Mouse (Mus musculus): ENCODE data around the gene Gm17545. TPM values are rescaled to one million over a fixed set of nuclear protein-coding genes. Genes with fewer than 3 reads are reported as not detected.

The Gm17545 gene
- total RNA-seq, 2 experiments from 2014 or later, result not detected

DNA sequence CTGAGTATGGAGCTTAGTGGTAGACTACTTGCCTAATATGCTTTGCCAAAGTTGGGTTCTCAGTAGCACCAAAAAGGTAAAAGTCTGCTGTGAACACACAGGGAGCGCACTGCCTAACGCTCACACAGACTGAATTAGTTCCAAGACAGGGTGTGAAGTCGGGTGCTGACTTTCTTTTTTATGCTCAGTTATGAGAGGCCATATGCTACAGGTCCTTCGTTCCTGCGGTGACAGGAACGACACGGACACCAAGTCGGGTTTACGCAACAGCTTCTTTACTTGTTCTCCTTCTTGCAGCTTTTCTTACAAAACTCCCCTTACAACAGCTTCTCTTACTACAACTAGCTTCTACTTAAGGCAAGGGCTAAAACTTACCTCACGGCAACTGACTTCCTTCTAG is 10.9 kb upstream of the Gm17545 start:
- peak; percentile 68 for ATAC-seq (ENCODE audit: poor library complexity, severe bottlenecking)

DNA sequence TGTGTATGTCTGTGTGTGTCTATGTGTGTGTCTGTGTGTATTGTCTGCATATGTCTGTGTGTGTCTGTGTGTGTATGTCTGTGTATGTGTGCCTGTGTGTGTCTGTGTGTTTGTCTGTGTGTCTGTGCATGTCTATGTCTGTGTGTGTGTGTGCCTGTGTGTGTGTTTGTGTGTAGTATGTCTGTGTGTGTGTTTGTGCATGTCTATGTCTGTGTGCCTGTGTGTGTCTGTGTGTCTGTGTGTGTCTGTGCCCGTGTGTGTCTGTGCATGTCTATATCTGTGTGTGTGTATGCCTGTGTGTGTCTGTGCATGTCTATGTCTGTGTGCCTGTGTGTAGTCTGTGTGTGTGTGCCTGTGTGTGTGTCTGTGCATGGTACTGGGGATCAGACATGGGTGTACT is 9.0 kb upstream of the Gm17545 start:
- ATAC-seq (ENCODE audit: poor library complexity, severe bottlenecking), result no peak

DNA sequence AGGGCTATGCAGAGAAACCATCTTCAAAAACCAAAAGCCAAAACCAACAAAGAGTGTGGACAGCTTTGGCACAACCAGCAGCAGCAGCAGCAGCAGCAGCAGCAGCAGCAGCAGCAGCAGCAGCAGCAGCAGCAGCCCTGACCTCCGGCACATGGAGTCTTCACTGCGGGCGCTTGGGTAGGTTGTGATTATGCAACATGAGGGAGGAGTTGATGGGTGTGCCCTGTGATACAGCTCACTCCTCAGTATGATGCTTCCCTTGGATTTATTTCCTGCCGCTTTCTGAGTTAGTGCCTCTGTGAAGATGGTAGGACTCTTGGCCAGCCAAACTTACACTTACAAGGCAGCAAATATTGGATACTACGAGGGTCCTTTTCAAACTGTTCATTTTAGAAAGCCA is 6.9 kb upstream of the Gm17545 start:
- peak; percentile 78 for ATAC-seq (ENCODE audit: poor library complexity, severe bottlenecking)

DNA sequence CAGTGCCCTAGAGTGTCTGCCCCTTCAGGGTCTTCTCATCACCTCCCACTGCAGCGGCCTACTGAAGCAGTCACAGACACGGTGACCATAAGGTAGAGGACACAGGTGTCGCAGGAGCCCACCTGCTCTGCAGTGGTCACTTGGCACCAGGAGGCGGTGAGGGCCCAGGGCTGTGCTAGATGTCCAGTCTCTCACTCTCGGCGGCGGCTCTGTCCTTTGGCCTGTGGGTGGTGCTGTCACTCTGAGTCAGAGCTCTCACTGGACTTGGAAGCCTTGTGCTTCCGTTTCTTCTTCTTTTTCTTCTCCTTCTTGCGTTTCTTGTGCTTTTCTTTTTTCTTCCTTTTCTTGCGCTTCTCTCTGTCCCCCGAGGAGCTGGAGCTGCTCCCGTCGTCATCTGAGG is 5.7 kb upstream of the Gm17545 start:
- no peak for ATAC-seq (ENCODE audit: poor library complexity, severe bottlenecking)

DNA sequence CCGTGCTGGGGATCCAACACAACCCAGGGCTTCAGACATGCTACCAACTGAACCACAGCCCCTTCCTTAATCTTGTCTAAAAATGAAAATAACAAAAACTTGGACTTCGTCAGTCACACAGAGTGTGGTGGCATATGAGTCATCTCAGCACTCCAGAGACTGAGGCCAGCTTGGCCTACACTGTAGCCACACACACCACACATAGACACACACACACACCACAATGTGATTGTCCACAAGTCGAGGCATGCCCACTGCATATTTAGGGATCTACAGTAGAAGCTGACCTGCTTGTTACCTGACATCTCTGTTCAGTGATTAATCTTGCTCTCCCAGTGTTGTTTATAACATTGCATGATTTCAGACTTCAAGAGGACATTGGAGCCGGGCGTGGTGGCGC is 4.9 kb upstream of the Gm17545 start:
- ATAC-seq (ENCODE audit: poor library complexity, severe bottlenecking), result no peak

DNA sequence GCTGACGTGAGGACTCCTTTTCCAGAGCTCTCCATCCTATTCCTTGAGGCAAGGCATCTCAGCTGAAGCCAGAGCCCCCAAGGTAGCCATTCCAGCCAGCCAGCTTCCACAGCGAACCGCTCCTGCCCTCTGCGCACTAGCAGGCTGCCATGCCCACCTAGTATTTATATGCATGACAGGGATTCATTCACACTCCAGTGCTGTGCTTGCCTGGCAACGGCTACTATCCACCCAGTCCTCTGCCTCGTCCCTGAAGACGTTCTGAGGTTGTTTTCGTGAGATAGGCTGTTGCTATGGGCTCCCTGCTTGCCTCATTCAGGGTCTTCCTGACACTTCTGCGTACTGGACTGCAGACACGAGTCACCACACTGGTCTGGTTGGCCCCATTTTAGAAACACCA is 1.4 kb upstream of the Gm17545 start:
- ATAC-seq (ENCODE audit: poor library complexity, severe bottlenecking), result no peak

DNA sequence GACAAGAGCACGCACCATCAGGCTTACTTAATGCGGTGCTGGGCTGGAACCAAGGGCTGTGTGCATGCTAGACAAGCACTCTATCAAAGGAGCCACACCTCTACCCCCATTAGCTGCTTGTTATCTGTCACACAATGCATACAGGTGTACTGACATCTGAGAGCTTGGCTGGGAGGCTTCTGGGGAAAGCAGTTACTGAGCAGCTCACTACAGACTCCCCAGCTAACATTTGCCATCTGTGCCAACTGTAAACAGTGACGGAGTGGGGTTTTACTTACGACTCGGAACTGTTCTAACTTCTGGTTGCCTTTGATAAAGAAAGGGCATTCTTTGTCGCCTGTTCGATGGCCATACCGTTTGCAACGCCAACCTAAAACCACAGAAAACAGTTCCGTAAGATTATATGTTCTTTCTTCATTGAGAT is 577 bp upstream of the Gm17545 start:
- no peak for ATAC-seq (ENCODE audit: poor library complexity, severe bottlenecking)

DNA sequence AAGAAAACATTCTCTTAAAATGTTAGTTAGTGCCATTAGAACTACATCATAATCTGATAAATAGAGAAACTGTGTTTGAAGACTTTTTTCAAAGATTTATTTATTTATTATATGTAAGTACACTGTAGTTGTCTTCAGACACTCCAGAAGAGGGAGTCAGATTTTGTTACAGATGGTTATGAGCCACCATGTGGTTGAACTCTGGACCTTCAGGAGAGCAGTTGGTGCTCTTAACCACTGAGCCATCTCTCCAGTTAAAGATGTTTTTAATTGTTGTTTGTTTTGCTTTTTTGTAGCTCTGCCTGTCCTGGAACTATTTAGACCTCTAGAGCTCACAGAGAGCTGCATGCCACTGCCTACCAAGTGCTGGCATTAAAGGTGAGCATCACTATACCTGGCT is 951 bp downstream of the Gm17545 start:
- ATAC-seq (ENCODE audit: poor library complexity, severe bottlenecking), result no peak

DNA sequence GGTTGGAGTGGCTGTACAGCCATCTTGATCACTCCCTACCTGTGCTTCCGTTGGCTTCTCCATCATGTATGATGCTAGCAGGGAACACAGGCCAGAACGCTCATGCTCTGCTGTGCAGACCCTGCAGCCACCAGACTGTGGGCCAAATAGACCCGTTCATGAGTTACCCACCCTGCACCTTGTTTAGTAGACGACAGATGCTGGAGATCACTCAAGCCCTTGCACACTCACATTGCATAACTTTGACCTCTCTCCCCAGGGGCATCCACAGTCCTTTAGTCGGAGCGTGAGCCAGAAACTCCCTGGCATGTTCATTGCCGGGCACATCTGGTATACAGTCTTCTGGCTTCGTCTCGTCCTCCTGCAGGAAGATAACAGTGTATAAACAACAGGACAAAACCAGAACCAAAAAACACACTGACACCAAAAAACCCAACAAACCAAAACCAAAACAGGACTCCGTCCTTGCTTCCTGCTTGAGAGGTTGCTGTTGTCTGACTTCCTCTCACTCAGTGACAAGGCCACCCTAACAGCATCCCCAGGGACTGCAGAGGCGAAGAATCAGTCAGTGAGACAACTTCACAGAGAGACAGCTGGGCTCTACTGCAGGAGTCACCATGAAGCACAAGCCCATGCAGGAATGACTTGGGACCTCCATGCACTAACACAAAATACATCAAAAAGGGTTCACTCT is 3.2 kb downstream of the Gm17545 start:
- 0 out of 2 replicates have a peak, but pooled peaks have one; percentile 15 for ATAC-seq (ENCODE audit: poor library complexity, severe bottlenecking)

DNA sequence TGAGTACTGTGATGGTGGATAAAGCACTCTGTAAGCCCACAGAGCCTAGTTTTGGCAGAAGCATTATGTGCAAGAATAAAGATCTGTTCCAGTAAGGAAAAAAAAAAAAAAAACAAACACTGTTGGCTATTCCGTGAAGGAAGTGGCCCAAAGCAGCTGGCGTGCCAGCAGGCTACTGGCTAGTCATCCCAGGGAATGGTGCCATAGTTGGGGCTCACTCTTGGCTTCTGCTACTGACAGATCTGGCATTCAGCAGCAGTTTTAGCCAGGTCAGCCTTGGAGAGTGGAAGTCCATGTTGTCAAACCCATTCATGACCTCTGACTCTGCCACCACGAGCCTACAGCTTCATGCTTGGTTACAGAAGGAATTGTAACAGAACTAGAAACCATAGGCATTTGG is 7.9 kb downstream of the Gm17545 start:
- ATAC-seq (ENCODE audit: poor library complexity, severe bottlenecking), result no peak

DNA sequence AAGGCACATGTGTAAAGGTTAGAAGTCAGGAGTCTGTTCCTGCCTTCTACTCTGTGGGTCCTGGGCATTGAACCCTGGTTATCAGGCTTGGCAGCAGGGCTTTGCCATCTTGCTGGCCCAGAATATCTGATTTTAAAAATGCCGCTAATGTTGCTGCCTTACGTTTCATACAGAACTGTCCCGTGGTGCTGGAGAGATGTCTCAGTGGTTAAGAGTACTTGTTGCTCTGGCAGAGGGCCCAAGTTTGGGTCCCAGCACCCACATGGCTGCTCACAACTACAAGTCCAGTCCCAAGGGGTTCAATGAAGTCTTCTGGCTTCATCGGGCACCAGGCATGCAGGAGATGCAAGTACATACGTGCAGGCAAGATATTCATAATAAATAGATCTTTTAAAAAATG is 12.1 kb downstream of the Gm17545 start:
- no peak for ATAC-seq (ENCODE audit: poor library complexity, severe bottlenecking)

DNA sequence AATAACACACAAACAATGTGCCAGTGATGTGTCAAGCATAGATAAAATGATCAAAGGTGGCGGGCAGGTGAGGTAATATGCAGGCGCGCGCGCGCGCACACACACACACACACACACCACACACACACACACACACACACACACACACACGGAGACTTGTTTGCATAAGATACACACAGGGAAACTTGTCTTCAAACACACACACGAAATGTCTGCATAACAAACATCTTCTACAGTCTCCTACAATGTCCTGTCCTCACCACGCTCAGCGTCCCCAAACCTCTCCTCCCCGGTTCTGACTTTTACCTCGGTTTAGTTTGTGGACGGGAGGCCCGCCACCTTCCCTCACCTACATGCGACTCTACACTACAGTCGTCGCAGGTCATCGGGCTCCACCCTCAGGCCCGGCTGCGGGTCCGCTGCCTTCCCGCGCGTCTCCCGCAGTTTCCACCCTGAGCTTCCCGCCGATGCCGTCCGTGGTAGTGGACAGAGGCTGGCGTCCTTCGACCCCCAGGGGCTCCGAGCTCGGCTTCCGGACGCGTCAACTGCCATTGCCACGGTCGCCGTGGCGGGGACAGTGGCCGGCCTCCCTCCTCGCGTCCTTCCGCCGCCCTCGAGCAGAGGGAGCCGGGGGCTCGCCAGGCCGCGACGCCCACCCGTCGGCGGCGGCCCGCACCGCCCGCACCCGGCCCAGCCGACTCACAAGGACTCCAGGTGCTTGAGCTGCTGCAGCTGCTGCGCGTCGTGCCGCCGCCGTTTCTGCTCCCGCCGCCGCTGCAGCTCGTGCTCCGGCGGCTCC is 13.5 kb downstream of the Gm17545 start:
- ATAC-seq (ENCODE audit: poor library complexity, severe bottlenecking), result peak; percentile 51

DNA sequence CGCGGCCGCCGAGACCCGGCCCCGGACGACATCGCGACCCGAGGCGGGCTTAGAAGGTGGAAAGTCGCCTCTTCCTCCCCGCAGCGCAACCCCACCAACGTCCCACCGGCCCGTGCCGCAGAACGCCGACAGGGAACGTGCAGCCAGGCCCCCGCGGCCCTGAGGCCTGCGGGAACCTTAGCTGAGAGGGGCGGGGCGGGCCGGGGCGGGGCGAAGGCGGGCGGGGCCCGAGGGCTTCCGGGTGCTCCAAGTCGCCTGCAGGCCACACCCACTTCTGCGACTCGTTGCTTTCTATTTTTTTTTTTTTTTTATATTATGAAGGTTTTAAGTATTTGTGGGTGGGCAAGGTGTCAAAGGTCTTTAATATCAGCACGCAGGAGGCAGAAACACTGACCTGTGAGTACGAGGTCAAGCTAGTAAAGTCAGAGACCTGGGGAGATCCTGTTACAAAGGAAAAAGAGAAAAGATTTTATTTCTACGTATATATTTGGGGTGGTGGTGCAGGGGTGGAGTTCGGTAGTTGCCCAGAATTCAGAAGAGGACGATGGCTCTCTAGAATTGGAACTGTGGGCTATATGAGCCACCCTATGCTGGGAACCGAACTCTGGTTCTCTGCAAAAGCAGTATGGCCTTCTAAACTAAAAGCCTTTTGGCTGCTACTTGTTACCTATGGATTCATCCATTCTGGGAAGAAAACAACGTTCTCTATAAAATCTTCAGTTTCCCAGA is 14.2 kb downstream of the Gm17545 start:
- peak; percentile 92 for ATAC-seq (ENCODE audit: poor library complexity, severe bottlenecking)

DNA sequence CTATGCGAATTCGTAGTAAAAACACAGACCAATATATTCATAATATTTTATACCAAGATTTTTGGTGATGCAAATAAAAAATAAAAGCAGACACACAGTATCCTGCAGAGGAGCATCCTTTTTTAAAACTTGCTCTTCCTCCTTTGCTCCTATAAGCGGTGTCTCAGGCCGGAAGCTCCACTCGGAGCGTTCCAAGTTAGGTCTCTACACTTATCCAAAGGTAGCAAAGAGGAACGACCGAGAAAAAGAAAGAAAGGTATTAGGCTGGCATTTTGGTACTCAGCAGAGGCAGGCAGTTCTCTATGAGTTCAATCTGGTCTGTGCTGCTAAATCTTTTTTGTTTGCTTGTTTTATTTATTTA is 14.8 kb downstream of the Gm17545 start:
- ATAC-seq (ENCODE audit: poor library complexity, severe bottlenecking), result no peak

DNA sequence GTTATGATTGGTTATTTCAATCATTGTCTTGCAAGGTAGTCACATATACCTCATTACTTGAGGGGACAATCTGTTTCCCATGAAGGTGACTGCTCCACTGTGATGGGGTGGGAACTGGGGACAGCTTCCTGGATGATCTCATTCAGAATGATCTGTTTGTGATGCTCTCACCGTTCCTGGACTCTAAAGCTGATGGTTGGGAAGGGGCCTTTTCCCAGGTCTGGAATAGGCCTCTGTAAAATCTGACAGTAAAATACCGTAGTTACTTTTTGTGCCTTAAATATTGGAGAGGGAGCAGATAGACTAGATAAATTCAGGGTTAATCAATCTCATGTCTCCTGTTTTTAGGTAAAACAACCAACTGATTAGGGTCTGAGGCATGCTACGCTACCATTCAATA is 15.6 kb downstream of the Gm17545 start, which contains the start of gene Rp9:
Gene Rp9, minus strand, starts transcription at position 101 of the 400 bp plus-strand sequence.
- no peak for ATAC-seq (ENCODE audit: poor library complexity, severe bottlenecking)

DNA sequence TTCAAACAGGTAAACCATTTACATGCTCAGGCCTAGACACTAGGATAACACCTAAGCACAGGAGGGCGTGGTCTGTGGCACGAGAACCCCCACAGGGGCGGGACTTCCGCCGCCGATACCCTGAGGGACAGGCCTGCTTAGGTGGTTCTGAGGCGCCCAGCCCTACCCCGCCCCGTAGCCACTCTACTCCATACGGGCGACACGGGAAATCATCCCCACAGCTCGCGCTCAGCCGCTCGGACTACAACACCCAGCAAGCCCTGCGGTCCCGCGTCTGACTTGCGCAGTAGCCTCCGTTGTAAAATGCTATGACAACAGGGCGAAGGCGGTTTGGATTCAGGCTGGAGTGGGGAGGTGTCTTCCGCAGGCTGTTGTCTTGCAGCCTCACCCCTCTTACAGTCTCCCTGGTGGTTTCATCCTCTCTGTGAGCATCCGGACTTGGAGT is 21.4 kb downstream of the Gm17545 start, which contains the start of gene Bbs9:
Gene Bbs9, plus strand, starts transcription at position 292 of the 445 bp plus-strand sequence.
- peak; percentile 98 for ATAC-seq (ENCODE audit: poor library complexity, severe bottlenecking)

DNA sequence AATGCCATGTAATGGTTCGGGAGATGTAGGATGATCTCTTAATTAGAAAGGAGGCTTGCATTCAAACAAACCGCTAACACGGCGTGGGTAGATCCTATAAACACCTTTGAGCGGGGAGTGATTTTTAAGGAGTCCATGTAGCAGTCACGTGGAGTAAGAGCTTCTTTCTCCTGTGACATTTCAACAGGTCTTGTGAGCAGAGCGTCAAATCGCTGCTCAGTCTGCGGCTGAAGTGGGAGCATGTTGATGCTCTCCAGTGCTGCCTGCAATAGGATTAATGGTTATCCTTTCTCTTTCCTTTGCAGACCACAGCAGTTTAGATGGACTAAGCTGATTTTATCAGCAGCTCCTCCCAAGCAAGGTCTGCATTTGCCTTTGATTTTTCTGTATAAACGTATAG is 22.2 kb downstream of the Gm17545 start:
- no peak for ATAC-seq (ENCODE audit: poor library complexity, severe bottlenecking)

DNA sequence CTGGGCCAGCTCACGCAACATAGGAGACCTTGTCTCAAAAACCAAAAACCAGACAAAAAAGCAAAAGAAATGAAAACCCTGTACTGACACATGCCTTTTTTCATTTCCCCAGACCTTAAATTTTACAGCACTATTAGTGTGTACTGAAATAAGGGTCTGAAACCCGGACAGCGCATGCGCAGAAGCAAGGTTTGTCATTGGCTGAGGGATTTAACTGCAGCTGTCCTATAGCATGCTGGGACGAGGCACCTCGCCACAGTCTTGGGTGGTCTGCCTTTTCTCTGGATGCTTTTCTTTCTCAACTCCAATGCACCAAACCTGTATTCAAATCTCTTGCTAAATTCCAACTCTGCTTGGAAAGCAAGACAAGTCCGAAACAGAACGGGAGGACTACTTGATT is 24.9 kb downstream of the Gm17545 start:
- ATAC-seq (ENCODE audit: poor library complexity, severe bottlenecking), result no peak

DNA sequence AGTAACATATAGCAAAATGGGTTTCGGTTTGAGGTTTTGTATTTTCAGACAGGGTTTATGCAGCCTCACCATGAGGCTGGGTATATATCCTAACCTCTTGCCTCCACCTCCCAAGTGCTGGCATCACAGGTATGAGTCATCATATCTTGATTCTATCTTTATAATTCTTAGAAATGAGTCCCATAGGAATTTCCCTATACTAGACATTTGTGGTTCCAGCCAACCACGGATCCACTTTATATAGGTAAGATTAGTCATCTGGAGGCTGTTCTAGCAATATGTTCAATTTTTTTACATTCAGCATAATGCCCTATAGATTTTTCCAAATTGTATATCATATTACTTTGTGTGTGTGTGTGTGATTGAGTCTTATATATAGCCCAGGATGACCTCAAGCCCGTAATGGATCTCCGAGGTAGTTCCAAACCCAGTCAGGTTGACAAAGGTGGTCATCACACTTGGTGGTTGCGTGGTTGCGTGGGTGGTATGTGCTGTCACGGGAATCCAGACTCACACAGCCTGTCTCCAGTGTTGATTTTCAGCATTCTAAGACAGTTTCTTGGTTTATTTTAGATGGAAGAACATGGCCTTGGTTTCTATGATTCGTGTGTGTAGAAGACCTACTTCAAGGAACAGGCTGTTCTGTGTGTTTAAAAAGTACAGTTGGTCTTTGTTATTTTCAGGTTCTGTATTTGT is 29.9 kb downstream of the Gm17545 start:
- no peak for ATAC-seq (ENCODE audit: poor library complexity, severe bottlenecking)

DNA sequence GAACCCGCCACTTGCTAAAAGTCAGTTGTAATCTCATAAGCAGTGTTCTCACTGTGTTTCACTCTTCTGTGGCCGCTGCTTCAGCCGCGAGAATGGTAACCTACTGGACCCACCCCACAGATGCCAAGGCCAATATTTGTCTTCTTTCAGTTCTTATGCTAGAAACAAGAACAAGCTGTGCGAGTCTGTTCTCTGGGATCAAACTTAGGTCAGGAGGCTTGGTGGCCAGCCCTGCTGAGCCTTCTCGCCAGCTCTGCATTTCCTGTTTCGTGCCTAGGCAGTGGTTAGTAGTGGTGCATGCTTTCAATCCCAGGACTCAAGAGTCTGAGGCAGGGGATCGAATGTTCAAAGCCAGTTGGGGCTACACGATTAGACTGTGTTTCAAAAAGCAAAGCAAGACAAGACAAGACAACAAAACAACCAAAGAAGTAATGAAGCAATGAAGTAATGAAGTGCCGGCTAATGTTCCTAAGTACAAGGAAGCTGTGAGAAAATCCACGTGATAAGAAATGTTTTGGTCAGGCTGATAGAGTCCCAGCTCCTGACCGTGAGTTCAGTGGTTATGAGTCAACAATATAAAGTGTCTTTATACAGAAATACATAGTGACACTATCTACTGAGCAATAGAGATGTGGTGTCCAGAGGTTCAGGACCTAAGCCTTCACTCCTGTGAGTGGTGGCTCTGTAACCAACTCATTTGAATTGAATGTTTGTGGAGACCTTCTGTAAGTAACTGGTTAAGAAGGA is 30.6 kb downstream of the Gm17545 start:
- ATAC-seq (ENCODE audit: poor library complexity, severe bottlenecking), result 0 out of 2 replicates have a peak, but pooled peaks have one; percentile 33

All from megakaryocyte, adult 5-6 weeks (primary cell).